Mouse (Mus musculus) brain, embryonic 14.5 days (tissue): ENCODE results near the gene Efr3b. TPM values are rescaled to one million over a fixed set of nuclear protein-coding genes. Genes with fewer than 3 reads are reported as not detected.

Experiments
- DNase-seq: peaks from one replicate; pipeline ENCODE4 v3.0.0-alpha.2; 2011; ENCODE audit warnings: low read depth
- CTCF ChIP-seq: fragments of 200-500 bp; IDR thresholded peaks from 2 replicates; pipeline ENCODE4 v1.5.1; 2012; ENCODE audit warnings: inconsistent platforms, mild to moderate bottlenecking, moderate library complexity, borderline replicate concordance; ENCODE audit not compliant: insufficient read depth, insufficient read length; ENCODE audit errors: extremely low read depth
- POLR2A ChIP-seq: fragments of 200-500 bp; IDR thresholded peaks from 2 replicates; pipeline ENCODE4 v1.6.1; 2012; ENCODE audit warnings: mild to moderate bottlenecking, inconsistent platforms, borderline replicate concordance; ENCODE audit not compliant: poor library complexity, insufficient read depth, insufficient read length, severe bottlenecking; ENCODE audit errors: extremely low read depth
- polyA plus RNA-seq: library from polyadenylated mRNA; depleted of rRNA; stranded (reverse); fragments of >200 nt; gene quantifications from 2 replicates; pipeline ENCODE4 v1.2.3, GENCODE M21; 2012; rRNA removed

Efr3b gene
- 41.6 and 65.6 TPM in 2 replicates for polyA plus RNA-seq

- TF ChIP-seq POLR2A: peak; percentile 87
- TF ChIP-seq CTCF: no peak
- DNase-seq: peak; percentile 97
These were observed at the start of gene Efr3b for GRCm38 (mm10) chr12:4038061-4039041. Gene Efr3b, minus strand, starts transcription at chr12:4038915.

- TF ChIP-seq CTCF: no peak
- no peak for TF ChIP-seq POLR2A
- DNase-seq: no peak
These were observed 44.7 kb upstream of the Efr3b start for GRCm38 (mm10) chr12:4083441-4083840.

- DNase-seq: peak; percentile 98
- TF ChIP-seq CTCF: no peak
- TF ChIP-seq POLR2A: peak; percentile 73; the same call in 1 of the 2 replicates
These were observed 43.7 kb upstream of the Efr3b start, which contains the start of gene Dnajc27 for GRCm38 (mm10) chr12:4082132-4083001. Gene Dnajc27, plus strand, starts transcription at chr12:4082583.

- TF ChIP-seq POLR2A (no peak), CTCF (peak; percentile 82; the same call in 1 of the 2 replicates)
These were observed 41.6 kb upstream of the Efr3b start for GRCm38 (mm10) chr12:4080311-4080710.

GRCm38 (mm10) chr12:4078069-4078468, 39.4 kb upstream of the Efr3b start:
- peak; percentile 67 for DNase-seq
- TF ChIP-seq POLR2A (no peak), CTCF (no peak)

More at GRCm38 (mm10) chr12:4080311-4080710, 41.6 kb upstream of the Efr3b start:
- DNase-seq: peak; percentile 85

- TF ChIP-seq CTCF: no peak
- no peak for TF ChIP-seq POLR2A
- DNase-seq: no peak
These were observed 37.7 kb upstream of the Efr3b start for GRCm38 (mm10) chr12:4076383-4076782.

- TF ChIP-seq POLR2A: no peak
- no peak for TF ChIP-seq CTCF
- DNase-seq: peak; percentile 25
These were observed 36.7 kb upstream of the Efr3b start for GRCm38 (mm10) chr12:4075407-4075806.

- TF ChIP-seq CTCF (no peak), POLR2A (no peak)
- no peak for DNase-seq
These were observed 33.0 kb upstream of the Efr3b start for GRCm38 (mm10) chr12:4071671-4072070.

GRCm38 (mm10) chr12:4068551-4068950, 29.8 kb upstream of the Efr3b start:
- TF ChIP-seq POLR2A (no peak), CTCF (no peak)
- DNase-seq: no peak

- no peak for DNase-seq
- no peak for TF ChIP-seq CTCF
- TF ChIP-seq POLR2A: no peak
These were observed 28.2 kb upstream of the Efr3b start for GRCm38 (mm10) chr12:4066681-4067459.
